Mouse (Mus musculus) limb, embryonic 11.5 days (tissue): ENCODE data around the gene Smagp. TPM values are rescaled to one million over a fixed set of nuclear protein-coding genes. Genes with fewer than 3 reads are reported as not detected.

Source experiments
- ATAC-seq: fragments of 200-750 bp; cut with Nextera tagmentation; 2 replicates; pipeline ENCODE4 v1.8.0; 2017; ENCODE audit warnings: low read depth; ENCODE audit not compliant: insufficient number of reproducible peaks, low FRiP score, low TSS enrichment
- DNase-seq: peaks from one replicate; pipeline ENCODE4 v3.0.0-alpha.2; 2015; ENCODE audit warnings: low spot score
- H3K27ac ChIP-seq: fragments of 300-500 bp; sonication (generic); replicated peaks from 2 replicates; pipeline ENCODE4 v1.5.1; 2014; ENCODE audit warnings: low read depth, mild to moderate bottlenecking, low read length
- H3K27me3 ChIP-seq: fragments of 300-500 bp; sonication (generic); 2 replicates; pipeline ENCODE4 v1.6.1; 2014; ENCODE audit warnings: mild to moderate bottlenecking, low read length, mixed read lengths; ENCODE audit not compliant: control insufficient read depth, insufficient read depth
- H3K36me3 ChIP-seq: fragments of 300-500 bp; sonication (generic); 2 replicates; pipeline ENCODE4 v1.6.1; 2014; ENCODE audit warnings: mild to moderate bottlenecking, low read length, moderate library complexity, mixed read lengths; ENCODE audit not compliant: control insufficient read depth, insufficient read depth
- H3K4me1 ChIP-seq: fragments of 300-500 bp; sonication (generic); 2 replicates; pipeline ENCODE4 v1.6.1; 2014; ENCODE audit warnings: low read length, mixed read lengths; ENCODE audit not compliant: control insufficient read depth, insufficient read depth
- H3K4me2 ChIP-seq: fragments of 300-500 bp; sonication (generic); 2 replicates; pipeline ENCODE4 v1.6.1; 2014; ENCODE audit warnings: low read depth, mild to moderate bottlenecking, moderate library complexity; ENCODE audit not compliant: severe bottlenecking
- H3K4me3 ChIP-seq: fragments of 300-500 bp; sonication (generic); 2 replicates; pipeline ENCODE4 v1.5.1; 2014; ENCODE audit warnings: low read depth, low read length
- H3K9ac ChIP-seq: fragments of 300-500 bp; sonication (generic); 2 replicates; pipeline ENCODE4 v1.6.1; 2014; ENCODE audit warnings: mild to moderate bottlenecking, low read length
- H3K9me3 ChIP-seq: fragments of 300-500 bp; sonication (generic); 2 replicates; pipeline ENCODE4 v1.6.1; 2016; ENCODE audit warnings: low read length; ENCODE audit not compliant: control insufficient read depth
- WGBS: fragments of 180-500 bp; shearing (Covaris S2); extraction: QIAGEN DNeasy Blood & Tissue Kit; methylation state at CpG from one replicate; pipeline ENCODE4 v1.1.7; 2014; 5-methylcytosine and 5-hydroxymethylcytosine counted together
- polyA plus RNA-seq: library from polyadenylated mRNA; unstranded; fragments of >200 nt; fragmentation: Nextera tagmentation; extraction: Ambion mirVana; gene quantifications from 2 replicates; pipeline ENCODE4 v1.2.1, GENCODE M21; 2014

The Smagp gene
- polyA plus RNA-seq, 1 experiment from 2014 or later: 5.4 TPM

- Histone ChIP-seq H3K36me3 (no peaks in the 10 kb centered on the region), H3K9me3 (no peaks in the 10 kb centered on the region), H3K27ac (no peak overlapping the region), H3K27me3 (no peaks in the 10 kb centered on the region), H3K4me3 (no peak overlapping the region), H3K9ac (no peak overlapping the region), H3K4me1 (0 out of 2 replicates have a peak, but pooled peaks cover 2% of the 10 kb centered on the region), H3K4me2 (no peak overlapping the region)
- ATAC-seq: no peak
- WGBS: 87% methylated on average over 14 of the region's 14 CpGs
- no peak for DNase-seq
These were observed 42.3 kb upstream of the Smagp start for GRCm38 (mm10) chr15:100679005-100679404.

GRCm38 (mm10) chr15:100678581-100678980 is 41.8 kb upstream of the Smagp start:
- Histone ChIP-seq H3K9me3 (no peaks in the 10 kb centered on the region), H3K36me3 (no peaks in the 10 kb centered on the region), H3K27ac (no peak overlapping the region), H3K4me1 (0 out of 2 replicates have a peak, but pooled peaks cover 2% of the 10 kb centered on the region), H3K9ac (no peak overlapping the region), H3K27me3 (no peaks in the 10 kb centered on the region), H3K4me3 (no peak overlapping the region), H3K4me2 (no peak overlapping the region)
- ATAC-seq: no peak
- DNase-seq: no peak
- 85% methylated on average over 12 of the region's 12 CpGs for WGBS

- no peak overlapping the region for H3K4me2 ChIP-seq
- H3K4me3 ChIP-seq: no peak overlapping the region
- H3K27me3 ChIP-seq: no peaks in the 10 kb centered on the region
- no peak overlapping the region for H3K27ac ChIP-seq
- 91% methylated on average over 8 of the region's 8 CpGs for WGBS
- H3K36me3 ChIP-seq: no peaks in the 10 kb centered on the region
- DNase-seq (no peak), ATAC-seq (no peak)
- H3K9me3 ChIP-seq: no peaks in the 10 kb centered on the region
- 0 out of 2 replicates have a peak, but pooled peaks cover 2% of the 10 kb centered on the region for H3K4me1 ChIP-seq
- H3K9ac ChIP-seq: no peak overlapping the region
These were observed 40.9 kb upstream of the Smagp start for GRCm38 (mm10) chr15:100677675-100678074.

- 86% methylated on average over 1 of the region's 1 CpGs for WGBS
- H3K4me3 ChIP-seq: no peak overlapping the region
- no peak for DNase-seq
These were observed 39.8 kb upstream of the Smagp start for GRCm38 (mm10) chr15:100676521-100676920.

DNA sequence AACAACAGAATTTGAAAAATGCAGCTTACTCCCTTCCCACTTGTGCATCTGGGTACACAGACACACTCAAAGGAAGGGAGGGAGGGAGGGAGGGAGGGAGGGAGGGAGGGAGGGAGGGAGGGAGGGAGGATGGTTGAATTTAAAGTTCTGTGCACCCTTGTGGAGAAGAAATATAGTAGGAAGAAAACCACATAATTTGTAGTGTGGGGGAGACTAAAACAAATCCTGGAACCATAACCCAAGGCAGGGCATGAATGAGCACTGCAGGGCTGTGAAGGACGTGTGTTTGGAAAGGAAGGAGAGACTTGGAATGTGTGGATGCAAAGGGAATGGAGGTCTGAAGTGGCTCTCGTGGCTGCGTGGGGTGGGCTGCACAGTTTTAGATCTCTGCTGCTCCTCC is 38.7 kb upstream of the Smagp start:
- 65% methylated on average over 3 of the region's 3 CpGs for WGBS
- Histone ChIP-seq H3K4me1 (0 out of 2 replicates have a peak, but pooled peaks cover 2% of the 10 kb centered on the region), H3K9me3 (no peaks in the 10 kb centered on the region), H3K4me3 (no peak overlapping the region), H3K27me3 (no peaks in the 10 kb centered on the region), H3K4me2 (no peak overlapping the region), H3K9ac (no peak overlapping the region), H3K36me3 (no peaks in the 10 kb centered on the region), H3K27ac (no peak overlapping the region)
- DNase-seq (no peak), ATAC-seq (no peak)

More at GRCm38 (mm10) chr15:100676521-100676920, 39.8 kb upstream of the Smagp start:
- Histone ChIP-seq H3K9me3 (no peaks in the 10 kb centered on the region), H3K4me2 (no peak overlapping the region), H3K9ac (no peak overlapping the region), H3K27ac (no peak overlapping the region), H3K36me3 (no peaks in the 10 kb centered on the region), H3K27me3 (no peaks in the 10 kb centered on the region), H3K4me1 (0 out of 2 replicates have a peak, but pooled peaks cover 2% of the 10 kb centered on the region)
- no peak for ATAC-seq

DNA sequence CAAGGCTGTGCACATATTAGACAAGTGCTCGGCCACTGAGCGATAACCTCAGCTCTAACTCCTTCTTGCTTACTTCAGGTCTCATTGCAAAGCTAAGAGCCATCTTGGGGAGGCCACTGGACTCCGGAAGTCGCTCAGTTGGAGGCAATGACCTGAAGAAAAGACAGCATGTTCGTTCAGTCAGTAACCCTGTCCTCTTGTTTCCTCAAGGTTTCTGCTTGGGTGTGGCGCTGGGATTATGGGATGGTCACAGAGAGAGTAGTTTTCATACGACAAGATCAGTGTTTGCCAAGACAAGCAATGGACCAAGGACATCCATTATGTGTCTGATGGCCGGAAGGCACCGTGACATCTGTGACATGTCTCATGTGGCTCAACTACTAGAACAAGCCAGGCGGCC is 37.8 kb upstream of the Smagp start:
- no peaks in the 10 kb centered on the region for H3K9me3 ChIP-seq
- WGBS: 88% methylated on average over 10 of the region's 10 CpGs
- H3K9ac ChIP-seq: no peak overlapping the region
- H3K4me3 ChIP-seq: no peak overlapping the region
- no peak for DNase-seq
- H3K27me3 ChIP-seq: no peaks in the 10 kb centered on the region
- no peak overlapping the region for H3K27ac ChIP-seq
- H3K4me2 ChIP-seq: no peak overlapping the region
- no peaks in the 10 kb centered on the region for H3K4me1 ChIP-seq
- ATAC-seq: no peak
- no peaks in the 10 kb centered on the region for H3K36me3 ChIP-seq

GRCm38 (mm10) chr15:100673585-100674391 is 37.0 kb upstream of the Smagp start:
- WGBS: 52% methylated on average over 12 of the region's 12 CpGs
- Histone ChIP-seq H3K4me3 (no peak overlapping the region), H3K4me1 (no peaks in the 10 kb centered on the region), H3K9ac (no peak overlapping the region), H3K27me3 (no peaks in the 10 kb centered on the region), H3K27ac (no peak overlapping the region), H3K36me3 (no peaks in the 10 kb centered on the region), H3K9me3 (no peaks in the 10 kb centered on the region), H3K4me2 (no peak overlapping the region)
- no peak for ATAC-seq
- DNase-seq: no peak

DNA sequence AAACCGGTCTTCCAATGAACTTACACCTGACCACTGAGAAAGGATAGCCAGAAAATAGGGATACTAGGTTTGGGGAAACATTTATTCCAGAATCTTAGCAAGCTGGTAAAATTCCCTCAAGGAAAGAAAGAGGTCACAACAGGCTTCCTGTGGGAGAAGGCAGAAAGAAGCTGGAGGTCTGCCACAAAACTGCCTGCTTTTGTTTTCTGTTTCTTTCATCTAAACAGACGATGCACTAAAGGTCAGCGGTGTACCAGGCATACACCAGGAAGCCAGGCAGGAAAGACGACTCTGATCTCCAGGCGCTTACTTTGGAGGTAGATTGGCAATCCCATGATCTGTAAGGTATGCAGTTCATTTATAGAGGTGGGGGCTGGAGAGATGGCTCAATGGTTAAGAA is 34.1 kb upstream of the Smagp start:
- no peak overlapping the region for H3K4me2 ChIP-seq
- no peaks in the 10 kb centered on the region for H3K36me3 ChIP-seq
- no peaks in the 10 kb centered on the region for H3K27me3 ChIP-seq
- H3K4me3 ChIP-seq: no peak overlapping the region
- H3K27ac ChIP-seq: no peak overlapping the region
- 81% methylated on average over 5 of the region's 5 CpGs for WGBS
- no peak overlapping the region for H3K9ac ChIP-seq
- no peaks in the 10 kb centered on the region for H3K4me1 ChIP-seq
- DNase-seq (no peak), ATAC-seq (no peak)
- H3K9me3 ChIP-seq: no peaks in the 10 kb centered on the region
